Mouse (Mus musculus): Measurements from ENCODE around the gene Gm15557. TPM values are rescaled to one million over a fixed set of nuclear protein-coding genes. Genes with fewer than 3 reads are reported as not detected.

The Gm15557 gene
- total RNA-seq, 2 experiments from 2014 or later: not detected

- no peak for DNase-seq
Observed at GRCm38 (mm10) chr2:155952006-155952405, 11.5 kb downstream of the Gm15557 start.

GRCm38 (mm10) chr2:155956134-155957059, 15.9 kb downstream of the Gm15557 start, which contains the start of gene Cep250:
Gene Cep250, plus strand, starts transcription at chr2:155956458.
- peak; percentile 91 for DNase-seq

GRCm38 (mm10) chr2:155959981-155960380, 19.5 kb downstream of the Gm15557 start:
- no peak for DNase-seq

- no peak for DNase-seq
Observed at GRCm38 (mm10) chr2:155961862-155962261, 21.3 kb downstream of the Gm15557 start.

- no peak for DNase-seq
Observed at GRCm38 (mm10) chr2:155962991-155963390, 22.5 kb downstream of the Gm15557 start.

GRCm38 (mm10) chr2:155973348-155973747, 32.8 kb downstream of the Gm15557 start:
- DNase-seq: no peak

GRCm38 (mm10) chr2:155974087-155974731, 33.7 kb downstream of the Gm15557 start:
- DNase-seq: no peak

GRCm38 (mm10) chr2:155979328-155979991, 38.9 kb downstream of the Gm15557 start:
- no peak for DNase-seq

GRCm38 (mm10) chr2:155985776-155986175, 45.2 kb downstream of the Gm15557 start:
- DNase-seq: no peak

- DNase-seq: no peak
Observed at GRCm38 (mm10) chr2:155987131-155987530, 46.6 kb downstream of the Gm15557 start.

GRCm38 (mm10) chr2:155989085-155989484, 48.6 kb downstream of the Gm15557 start:
- no peak for DNase-seq

GRCm38 (mm10) chr2:155991151-155991550, 50.6 kb downstream of the Gm15557 start:
- DNase-seq: no peak

- DNase-seq: peak; percentile 58
Observed at GRCm38 (mm10) chr2:155991863-155992321, 51.4 kb downstream of the Gm15557 start.

Other genes starting within 250 kb of the Gm15557 start
- 10 to 100 TPM; 84.3 to 86.1 TPM for gene Trpc4ap, start 248.3 kb upstream of the Gm15557 start, total RNA-seq (2021)
- 1 to 10 TPM; 3.9 to 5.0 TPM for gene Edem2, start 211.3 kb upstream of the Gm15557 start, total RNA-seq (2021)
- gene Gm17581, start 204.9 kb upstream of the Gm15557 start, total RNA-seq (2021): not detected
- 10 to 100 TPM in 1 of 2 experiments, 1 to 10 TPM in 1; 5.9 to 12.4 TPM for gene Procr, start 189.6 kb upstream of the Gm15557 start, total RNA-seq (2021)
- gene Mmp24, start 165.4 kb upstream of the Gm15557 start, total RNA-seq (2021): not detected
- 10 to 100 TPM; 22.3 to 25.3 TPM for gene BC029722, start 121.3 kb upstream of the Gm15557 start, total RNA-seq (2021)
- gene Eif6, start 113.8 kb upstream of the Gm15557 start, total RNA-seq (2021): 10 to 100 TPM; 38.6 to 45.3 TPM
- gene Fam83c, start 105.9 kb upstream of the Gm15557 start, total RNA-seq (2021): not detected
- gene Uqcc1, start 10.4 kb upstream of the Gm15557 start, total RNA-seq (2021): 100 to 1,000 TPM; 140 to 156 TPM
- not detected for gene Gdf5, start 4.6 kb downstream of the Gm15557 start, total RNA-seq (2021)
- gene Cep250, start 15.7 kb downstream of the Gm15557 start, total RNA-seq (2021): 1 to 10 TPM; 3.6 to 5.9 TPM
- gene 6430550D23Rik, start 67.2 kb downstream of the Gm15557 start, total RNA-seq (2021): under 1 TPM; 0.51 to 0.54 TPM
- 10 to 100 TPM; 44.6 to 51.7 TPM for gene Ergic3, start 67.3 kb downstream of the Gm15557 start, total RNA-seq (2021)
- gene Fer1l4, start 112.2 kb downstream of the Gm15557 start, total RNA-seq (2021): not detected
- under 1 TPM; 0.13 to 0.31 TPM for gene Spag4, start 124.4 kb downstream of the Gm15557 start, total RNA-seq (2021)
- gene Cpne1, start 171.2 kb downstream of the Gm15557 start, total RNA-seq (2021): 10 to 100 TPM in 1 of 2 experiments, 1 to 10 TPM in 1; 8.2 to 10.9 TPM
- 1 to 10 TPM; 6.3 TPM for gene Rbm12, start 171.2 kb downstream of the Gm15557 start, total RNA-seq (2021)
- gene Gm28036, start 186.4 kb downstream of the Gm15557 start, total RNA-seq (2021): 1 to 10 TPM; 4.9 to 5.6 TPM
- gene Romo1, start 203.3 kb downstream of the Gm15557 start, total RNA-seq (2021): 100 to 1,000 TPM; 206 to 210 TPM
- gene Nfs1, start 203.5 kb downstream of the Gm15557 start, total RNA-seq (2021): 10 to 100 TPM; 74.2 to 80.6 TPM
- gene Rbm39, start 239.5 kb downstream of the Gm15557 start, total RNA-seq (2021): 10 to 100 TPM; 95.5 to 96.8 TPM